Mouse (Mus musculus): ENCODE data around the gene Plcd3.

Gene Plcd3

GRCm38 (mm10) chr11:103117591-103118009, 16.1 kb upstream of the Plcd3 start:
- DNase-seq (ENCODE audit: low spot score), result no peak

DNA sequence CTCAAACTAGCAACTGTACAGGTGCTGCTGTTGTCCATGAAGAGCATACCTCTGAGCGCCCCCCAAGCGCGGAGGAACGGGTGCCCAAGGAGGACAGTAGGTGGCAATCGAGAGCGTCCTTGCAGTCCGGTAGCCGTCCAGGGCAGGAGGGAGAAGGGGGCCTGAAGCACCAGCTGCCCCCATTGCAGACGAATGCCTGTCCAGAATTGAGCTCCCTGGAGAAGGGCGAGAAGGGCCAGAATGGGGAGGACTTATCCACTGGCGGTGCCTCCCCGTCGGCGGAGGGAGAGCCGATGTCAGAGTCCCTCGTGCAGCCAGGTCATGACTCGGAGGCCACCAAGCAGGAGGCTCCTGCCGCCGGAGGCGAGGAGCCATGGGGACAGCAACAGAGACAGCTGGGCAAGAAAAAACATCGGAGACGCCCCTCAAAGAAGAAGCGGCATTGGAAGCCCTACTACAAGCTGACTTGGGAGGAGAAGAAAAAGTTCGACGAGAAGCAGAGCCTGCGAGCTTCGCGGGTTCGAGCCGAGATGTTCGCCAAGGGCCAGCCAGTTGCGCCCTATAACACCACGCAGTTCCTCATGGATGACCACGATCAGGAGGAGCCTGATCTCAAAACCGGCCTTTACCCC, 15.6 kb upstream of the Plcd3 start:
- DNase-seq (ENCODE audit: low spot score), result peak; percentile 69

DNA sequence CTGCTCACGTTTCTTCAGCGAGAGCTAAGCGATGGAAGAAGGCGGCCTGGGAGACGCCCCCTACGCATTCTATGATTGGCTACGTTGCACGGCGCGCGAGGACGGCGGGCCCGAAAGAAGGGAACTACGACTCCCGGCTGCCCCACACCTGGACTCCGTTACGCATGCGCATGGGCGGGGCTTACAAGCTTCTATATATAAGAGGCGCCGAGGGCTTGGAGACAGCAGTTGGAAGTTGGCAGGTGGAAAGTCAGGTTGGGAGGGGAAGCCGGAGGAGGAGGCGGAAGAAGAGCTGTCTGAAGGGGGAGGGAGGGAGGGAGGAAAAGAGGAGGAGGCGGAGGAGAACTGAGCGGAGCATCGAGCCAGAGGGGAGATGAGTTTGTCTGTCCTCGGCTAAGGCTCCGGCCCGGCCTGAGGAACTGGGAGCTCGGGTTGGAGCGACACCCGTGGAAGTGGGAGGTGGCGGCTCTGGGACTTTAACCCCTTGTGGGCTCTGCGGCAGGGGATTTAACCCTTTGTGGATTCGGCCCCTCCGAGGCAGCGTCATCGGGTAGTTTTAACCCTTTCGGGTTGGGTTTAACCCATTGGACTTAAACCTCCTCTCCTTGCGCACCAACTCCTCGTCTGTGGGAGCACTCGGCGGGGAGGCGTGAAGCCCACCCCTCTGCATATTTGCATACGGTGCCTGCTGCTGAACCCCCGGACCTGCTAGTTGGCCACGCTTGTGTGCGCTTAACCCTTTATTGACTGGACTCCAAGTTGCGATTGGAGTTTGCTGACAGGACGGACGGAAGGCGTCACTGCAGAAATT, 14.8 kb upstream of the Plcd3 start, which contains the start of gene Hexim1:
Gene Hexim1 (plus strand): TSS at position 224 of the 811 bp plus-strand sequence.
- DNase-seq (ENCODE audit: low spot score), result peak; percentile 100

- peak; percentile 82 for DNase-seq (ENCODE audit: low spot score)
These were observed 13.9 kb upstream of the Plcd3 start for GRCm38 (mm10) chr11:103115163-103116007.

- no peak for DNase-seq (ENCODE audit: low spot score)
These were observed 12.9 kb upstream of the Plcd3 start for GRCm38 (mm10) chr11:103114270-103114943.

DNA sequence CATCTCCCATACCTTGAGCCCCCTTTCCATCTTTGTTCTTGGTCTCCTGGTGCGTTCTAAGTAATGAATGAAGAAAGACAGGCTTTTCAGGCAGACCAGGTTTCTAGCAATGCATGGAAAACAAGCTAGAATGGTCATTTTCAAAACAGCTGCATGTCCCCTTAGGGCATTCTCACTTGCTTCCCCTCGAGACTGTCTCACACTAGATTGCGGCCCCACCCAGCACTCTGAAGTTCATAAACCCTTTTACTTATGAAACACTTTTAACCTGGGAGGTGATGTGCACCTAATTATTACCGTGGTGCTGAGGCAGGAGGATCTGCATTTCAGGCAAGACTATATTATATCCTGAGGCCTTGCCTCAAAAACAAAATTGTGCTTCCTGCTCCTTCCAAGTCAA, 12.3 kb upstream of the Plcd3 start:
- DNase-seq (ENCODE audit: low spot score), result no peak

- DNase-seq (ENCODE audit: low spot score), result no peak
These were observed 11.5 kb upstream of the Plcd3 start for GRCm38 (mm10) chr11:103113005-103113404.

- no peak for DNase-seq (ENCODE audit: low spot score)
These were observed 11.1 kb upstream of the Plcd3 start for GRCm38 (mm10) chr11:103112552-103112912.

DNA sequence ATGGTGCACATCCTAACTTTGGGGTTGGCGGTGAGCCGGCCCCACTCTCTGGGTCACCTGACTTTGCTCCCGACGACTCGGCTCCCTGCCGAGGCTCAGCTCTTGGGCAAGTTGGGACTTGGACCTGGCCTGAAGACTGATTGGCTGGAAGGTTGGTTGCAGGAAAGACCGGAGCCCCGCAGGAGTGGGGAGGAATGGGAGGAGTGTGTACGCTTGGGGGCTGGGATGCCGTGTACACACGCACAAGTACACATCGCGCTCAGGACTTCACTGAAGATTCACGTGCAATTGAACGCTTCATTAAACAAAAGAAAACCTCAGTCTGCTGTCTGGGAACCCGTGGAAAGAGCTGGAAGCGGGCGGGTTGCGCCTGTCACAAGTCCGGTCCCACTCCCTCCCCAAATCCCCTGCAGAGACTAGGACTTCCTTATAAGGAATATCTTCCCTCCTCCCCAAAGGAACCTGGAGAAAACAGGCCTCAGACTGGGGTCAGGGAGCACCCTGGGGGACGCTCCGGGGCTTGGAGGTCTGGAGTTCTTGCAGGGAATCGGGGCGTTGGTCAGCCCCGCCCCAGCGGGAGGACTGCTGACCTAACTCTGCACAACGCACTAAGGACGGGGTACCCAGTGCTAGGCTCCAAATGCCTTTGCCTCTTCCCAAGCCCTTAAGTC, 10.6 kb upstream of the Plcd3 start:
- no peak for DNase-seq (ENCODE audit: low spot score)

DNA sequence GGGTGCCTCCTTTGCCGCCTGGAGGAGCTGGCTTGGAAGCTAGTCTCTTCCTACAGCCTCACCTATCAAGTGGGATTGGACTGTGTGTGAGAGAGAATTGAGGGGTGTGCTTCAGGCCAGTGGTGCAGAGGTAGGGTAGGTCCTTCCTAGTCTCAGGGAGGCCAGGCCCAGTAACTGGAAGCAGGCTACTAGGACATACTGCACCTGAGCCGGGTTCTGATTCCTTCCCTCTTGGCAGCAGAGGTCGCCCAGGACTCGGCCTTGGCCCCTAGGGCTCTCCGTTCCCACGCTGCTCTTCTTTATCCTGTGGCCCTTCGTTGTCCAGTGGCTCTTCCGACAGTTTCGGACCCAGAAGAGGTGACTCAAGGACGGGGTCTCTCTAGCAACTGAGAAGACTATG, 9.8 kb upstream of the Plcd3 start:
- DNase-seq (ENCODE audit: low spot score), result no peak

GRCm38 (mm10) chr11:103106386-103106785, 4.9 kb upstream of the Plcd3 start:
- DNase-seq (ENCODE audit: low spot score), result peak; percentile 62

GRCm38 (mm10) chr11:103105810-103106209, 4.4 kb upstream of the Plcd3 start:
- DNase-seq (ENCODE audit: low spot score), result no peak

GRCm38 (mm10) chr11:103105180-103105725, 3.8 kb upstream of the Plcd3 start:
- no peak for DNase-seq (ENCODE audit: low spot score)

DNA sequence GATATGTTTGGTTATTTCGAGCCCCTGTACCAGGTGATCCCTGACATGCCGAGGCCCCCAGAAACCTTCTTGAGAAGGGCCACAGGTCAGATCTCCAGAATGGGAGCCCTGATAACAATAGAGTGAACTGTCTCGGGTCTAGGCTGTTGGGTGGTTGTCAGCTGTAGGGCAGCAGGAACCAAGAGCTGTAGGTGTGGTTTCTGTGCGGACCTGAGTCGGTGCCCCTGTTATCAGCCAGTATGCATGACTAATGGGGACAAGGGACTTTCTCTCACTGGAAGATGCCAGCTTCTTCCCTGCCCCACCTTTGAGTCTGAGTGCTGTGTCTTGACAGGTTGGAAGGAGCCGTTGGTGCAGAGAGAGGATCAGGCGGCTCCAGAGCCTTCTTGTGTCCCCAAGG, 3.0 kb upstream of the Plcd3 start:
- peak; percentile 80 for DNase-seq (ENCODE audit: low spot score)

GRCm38 (mm10) chr11:103103621-103104020, 2.2 kb upstream of the Plcd3 start:
- no peak for DNase-seq (ENCODE audit: low spot score)

DNA sequence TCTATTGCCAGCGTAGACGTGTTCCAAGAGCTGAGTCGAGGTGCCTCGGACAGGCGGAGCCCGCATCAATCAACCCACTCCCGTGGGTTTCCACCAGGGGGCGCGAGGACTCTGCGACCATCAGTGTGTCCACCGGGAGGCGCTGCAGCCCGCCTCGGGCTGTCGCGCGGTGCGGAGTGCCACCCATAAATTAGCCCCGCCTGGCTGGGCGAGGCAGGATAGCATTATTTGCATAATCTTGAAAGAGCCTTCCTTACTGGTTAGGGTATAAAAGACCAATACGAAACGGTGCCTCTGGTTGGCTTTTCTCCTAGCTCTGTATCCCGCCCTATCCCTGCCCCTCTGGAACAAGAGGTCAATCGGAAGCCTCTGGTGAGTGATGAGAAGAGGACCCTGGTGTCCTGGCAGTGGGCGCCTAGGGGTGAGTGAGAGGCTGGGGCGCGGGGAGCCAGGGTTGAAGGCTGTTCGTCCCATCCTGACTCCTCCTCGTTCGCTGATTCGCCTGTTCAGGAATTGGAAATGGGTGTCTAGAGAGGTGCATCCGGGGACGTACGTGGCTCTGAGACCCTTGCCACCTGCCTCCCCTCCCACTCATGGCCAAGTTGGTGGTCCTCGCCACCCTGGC, 1.4 kb upstream of the Plcd3 start:
- peak; percentile 97 for DNase-seq (ENCODE audit: low spot score)

DNA sequence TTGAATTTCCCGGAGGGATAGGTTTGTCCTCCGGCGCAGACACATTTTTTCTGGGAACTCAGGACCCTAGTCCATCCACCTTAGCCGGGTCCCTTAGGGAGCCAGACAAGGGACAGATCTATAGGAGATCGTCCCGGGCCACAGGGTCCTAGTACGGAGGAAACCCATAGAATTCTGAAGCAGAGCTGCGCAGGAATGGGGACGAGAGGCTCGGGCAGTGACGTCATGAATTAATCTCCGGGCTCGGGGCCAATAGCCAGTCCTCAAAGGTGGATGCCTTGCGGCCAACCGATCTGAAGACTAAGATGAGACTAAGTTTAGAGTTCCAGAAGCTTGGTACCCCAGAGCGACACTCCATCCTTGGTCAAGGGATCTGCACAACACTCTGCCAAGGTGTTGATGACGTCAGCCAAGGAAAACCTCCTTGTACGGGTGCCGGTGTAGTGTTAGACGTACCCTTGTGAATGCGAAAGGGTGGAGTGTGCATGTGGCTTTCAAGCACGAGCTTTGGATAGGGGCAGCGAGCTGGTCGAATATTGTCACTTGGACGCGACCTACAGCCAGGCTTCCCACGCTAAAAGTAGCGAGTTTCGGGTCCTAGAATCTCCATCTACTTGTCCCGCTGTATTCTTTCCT, 526 bp upstream of the Plcd3 start:
- DNase-seq (ENCODE audit: low spot score), result peak; percentile 69

GRCm38 (mm10) chr11:103100361-103100760, 1.1 kb downstream of the Plcd3 start:
- DNase-seq (ENCODE audit: low spot score), result no peak

DNA sequence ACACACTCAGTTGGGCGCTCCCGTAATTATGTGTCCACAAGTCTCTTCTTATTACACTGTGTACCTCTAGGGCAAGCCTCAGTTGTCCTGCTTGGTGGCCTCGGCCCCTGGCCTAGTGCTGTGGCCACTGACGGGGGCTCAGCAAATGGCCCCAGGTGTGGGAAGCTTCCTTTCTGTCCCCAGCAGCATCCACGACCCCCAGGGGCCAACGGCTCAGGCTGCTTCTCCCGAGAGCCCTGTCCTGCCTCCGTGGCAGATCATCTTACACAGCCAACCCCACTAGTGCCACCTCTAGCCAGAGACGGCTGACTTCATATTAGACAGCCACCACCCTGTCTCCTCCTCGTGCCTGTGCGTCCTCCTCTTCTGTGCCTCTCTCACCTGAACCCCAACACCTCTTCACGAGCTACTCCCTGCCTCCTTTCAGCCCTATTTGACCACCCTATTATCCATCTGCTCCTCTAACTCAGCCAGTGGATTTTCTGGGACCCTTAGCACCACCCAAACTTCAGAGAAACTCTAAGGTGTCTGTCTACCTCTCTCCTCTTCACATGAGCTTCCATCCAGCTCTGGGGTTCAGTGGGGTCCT, 2.0 kb downstream of the Plcd3 start:
- no peak for DNase-seq (ENCODE audit: low spot score)
